Mouse (Mus musculus): Measurements from ENCODE around the gene Mical3. TPM values are rescaled to one million over a fixed set of nuclear protein-coding genes. Genes with fewer than 3 reads are reported as not detected.

Gene Mical3
- total RNA-seq, 2 experiments from 2014 or later = 71.0 to 71.9 TPM

- peak; percentile 54 to 67 for DNase-seq (ENCODE audit: low spot score in 2 of 2)
Observed at GRCm38 (mm10) chr6:120971797-120972590, 158.8 kb downstream of the Mical3 start.

GRCm38 (mm10) chr6:120970939-120971796 is 159.6 kb downstream of the Mical3 start:
- no peak for DNase-seq (ENCODE audit: low spot score in 2 of 2)

GRCm38 (mm10) chr6:120965814-120966213 is 165.0 kb downstream of the Mical3 start:
- no peak for DNase-seq (ENCODE audit: low spot score in 2 of 2)

GRCm38 (mm10) chr6:120964179-120964578 is 166.6 kb downstream of the Mical3 start:
- no peak for DNase-seq (ENCODE audit: low spot score in 2 of 2)

- DNase-seq (ENCODE audit: low spot score in 2 of 2) = no peak
Observed at GRCm38 (mm10) chr6:120960338-120961030, 170.3 kb downstream of the Mical3 start.

- no peak for DNase-seq (ENCODE audit: low spot score in 2 of 2)
Observed at GRCm38 (mm10) chr6:120957331-120957730, 173.5 kb downstream of the Mical3 start.

- no peak for DNase-seq (ENCODE audit: low spot score in 2 of 2)
Observed at GRCm38 (mm10) chr6:120956259-120957161, 174.3 kb downstream of the Mical3 start.

GRCm38 (mm10) chr6:120955215-120955614 is 175.6 kb downstream of the Mical3 start:
- no peak for DNase-seq (ENCODE audit: low spot score in 2 of 2)

GRCm38 (mm10) chr6:120954241-120954640 is 176.6 kb downstream of the Mical3 start:
- DNase-seq (ENCODE audit: low spot score in 2 of 2) = no peak

- no peak for DNase-seq (ENCODE audit: low spot score in 2 of 2)
Observed at GRCm38 (mm10) chr6:120952475-120952874, 178.3 kb downstream of the Mical3 start.

GRCm38 (mm10) chr6:120951311-120951710 is 179.5 kb downstream of the Mical3 start:
- no peak for DNase-seq (ENCODE audit: low spot score in 2 of 2)

- DNase-seq (ENCODE audit: low spot score in 2 of 2) = no peak
Observed at GRCm38 (mm10) chr6:120945510-120945909, 185.3 kb downstream of the Mical3 start.

GRCm38 (mm10) chr6:120943964-120944363 is 186.8 kb downstream of the Mical3 start:
- DNase-seq (ENCODE audit: low spot score in 2 of 2) = no peak

- DNase-seq (ENCODE audit: low spot score in 2 of 2) = no peak
Observed at GRCm38 (mm10) chr6:120943551-120943950, 187.2 kb downstream of the Mical3 start.

- DNase-seq (ENCODE audit: low spot score in 2 of 2) = no peak
Observed at GRCm38 (mm10) chr6:120943079-120943478, 187.7 kb downstream of the Mical3 start.

- DNase-seq (ENCODE audit: low spot score in 2 of 2) = no peak
Observed at GRCm38 (mm10) chr6:120941575-120941974, 189.2 kb downstream of the Mical3 start.

GRCm38 (mm10) chr6:120941084-120941481 is 189.7 kb downstream of the Mical3 start:
- DNase-seq (ENCODE audit: low spot score in 2 of 2) = no peak

GRCm38 (mm10) chr6:120940446-120941083 is 190.2 kb downstream of the Mical3 start:
- no peak for DNase-seq (ENCODE audit: low spot score in 2 of 2)

GRCm38 (mm10) chr6:120939783-120940182 is 191.0 kb downstream of the Mical3 start:
- no peak for DNase-seq (ENCODE audit: low spot score in 2 of 2)
